Comparison of ENCODE assay signal across 8 mouse cellular contexts in genomic region chr16:72649314-72649713, GRCm38 (mm10).
A peak's percentile ranks its signal among the peaks of the same experiment; 100 is the strongest.
DNase-seq lines count a peak whose midpoint lies in the region; ATAC-seq and TF ChIP-seq lines count a peak whose summit lies in the region.

No protein-coding gene starts in this region.

- peak; percentile 11 for DNase-seq in heart, adult 8-10 months (ENCODE audit: low spot score)
- DNase-seq in heart, postnatal 25 days (ENCODE audit: low spot score) = no peak
- peak; percentile 40 for DNase-seq in ES-E14 (ENCODE audit: low read depth, low spot score)
- DNase-seq in embryo, embryonic 10 days (ENCODE audit: low spot score) = peak; percentile 88
- peak; percentile 34 to 58 for DNase-seq in heart, postnatal 10 days
- no peak for DNase-seq in spleen, postnatal 4 days (ENCODE audit: low spot score in 2 of 2)

- in situ Hi-C loops in ES-E14 (cut with MboI; ENCODE audit: low sequenced_read_pairs in 2 of 2, unreplicated experiment in 2 of 2) = no loop called here

- WGBS in limb, embryonic 13.5 days = 35% methylated on average over 4 of the region's 4 CpGs
- 47% methylated on average over 4 of the region's 4 CpGs for WGBS in neural tube, embryonic 13.5 days

- H3K4me1 ChIP-seq in ES-E14 (ENCODE audit: control insufficient read depth in 2 of 2, insufficient read depth in 2 of 2, low read length in 2 of 2, poor library complexity in 1 of 2) = no peaks in the 10 kb centered on the region
- H3K4me1 ChIP-seq in limb, embryonic 13.5 days = peaks cover 8% of the 10 kb centered on the region
- H3K4me1 ChIP-seq in neural tube, embryonic 13.5 days (replicated peaks) = peaks cover 16% of the 10 kb centered on the region; the same call in 1 of the 2 replicates

- no peak overlapping the region for H3K4me3 ChIP-seq in ES-E14 (ENCODE audit: insufficient read depth in 1 of 2, low read depth in 1 of 2, low read length in 2 of 2, poor library complexity in 1 of 2, severe bottlenecking in 1 of 2)
- no peak overlapping the region for H3K4me3 ChIP-seq in limb, embryonic 13.5 days
- no peak overlapping the region for H3K4me3 ChIP-seq in neural tube, embryonic 13.5 days

- H3K9me3 ChIP-seq in ES-E14 (ENCODE audit: control insufficient read depth, insufficient read depth, low read depth, low read length) = no peaks in the 10 kb centered on the region
- no peaks in the 10 kb centered on the region for H3K9me3 ChIP-seq in limb, embryonic 13.5 days
- no peaks in the 10 kb centered on the region for H3K9me3 ChIP-seq in neural tube, embryonic 13.5 days

- H3K36me3 ChIP-seq in ES-E14 (ENCODE audit: control insufficient read depth, insufficient read depth, low read length, poor library complexity, severe bottlenecking) = no peaks in the 10 kb centered on the region
- no peaks in the 10 kb centered on the region for H3K36me3 ChIP-seq in limb, embryonic 13.5 days
- no peaks in the 10 kb centered on the region for H3K36me3 ChIP-seq in neural tube, embryonic 13.5 days

- H3K27ac ChIP-seq in ES-E14 (ENCODE audit: insufficient read depth, low read depth, low read length, poor library complexity, severe bottlenecking) = no peak overlapping the region
- no peak overlapping the region for H3K27ac ChIP-seq in limb, embryonic 13.5 days
- H3K27ac ChIP-seq in neural tube, embryonic 13.5 days (replicated peaks) = no peak overlapping the region

- intact Hi-C loops in heart, postnatal 25 days (cut with DNase I) = loop anchor here (1.0 kb wide), 1 partner anchor 330 kb away; no protein-coding TSS in a partner anchor
- intact Hi-C loops in heart, postnatal 10 days (cut with DNase I) = loop anchor here (1.0 kb wide), 1 partner anchor 331 kb away; no protein-coding TSS in a partner anchor

- H3K9ac ChIP-seq in ES-E14 (ENCODE audit: insufficient read depth, low read depth, low read length, poor library complexity, severe bottlenecking) = no peak overlapping the region
- no peak overlapping the region for H3K9ac ChIP-seq in limb, embryonic 13.5 days
- no peak overlapping the region for H3K9ac ChIP-seq in neural tube, embryonic 13.5 days

- no peak for ATAC-seq in limb, embryonic 13.5 days (ENCODE audit: low FRiP score, low read depth)
- ATAC-seq in neural tube, embryonic 13.5 days (ENCODE audit: low read depth) = no peak

- H3K4me2 ChIP-seq in limb, embryonic 13.5 days (replicated peaks) = peak overlapping the region; percentile 43
- peak overlapping the region; percentile 28; the same call in 1 of the 2 replicates for H3K4me2 ChIP-seq in neural tube, embryonic 13.5 days

- H3K27me3 ChIP-seq in limb, embryonic 13.5 days = peaks cover 22% of the 10 kb centered on the region; the same call in 1 of the 2 replicates
- no peaks in the 10 kb centered on the region for H3K27me3 ChIP-seq in neural tube, embryonic 13.5 days

TF ChIP-seq in ES-E14, 5 proteins besides CTCF, POLR2A, EP300 and RAD21:
- TF ChIP-seq CHD2 (IDR thresholded peaks at IDR 0.05; ENCODE audit: low read depth, low read length) (no peak), MAFK (IDR thresholded peaks at IDR 0.05; ENCODE audit: insufficient read depth, low read depth, low read length) (no peak), ZNF384 (IDR thresholded peaks at IDR 0.05; ENCODE audit: low read depth, low read length) (peak; percentile 18; the same call in 1 of the 2 replicates), HCFC1 (IDR thresholded peaks at IDR 0.05; ENCODE audit: borderline replicate concordance, insufficient read depth, low read length) (no peak), ZC3H11A (IDR thresholded peaks at IDR 0.05; ENCODE audit: borderline replicate concordance, low read depth, low read length) (peak; percentile 85; the same call in 1 of the 2 replicates)

Comparison
In these comparisons a context has a peak if more than half of its experiments do, and no peak if none do; other contexts are left out.
1. DNase-seq: peak in heart, adult 8-10 months (single experiment), ES-E14 (single experiment), embryo, embryonic 10 days (single experiment) and heart, postnatal 10 days (2 of 2); none in heart, postnatal 25 days (single experiment) and spleen, postnatal 4 days (0 of 2).